Mouse (Mus musculus): ENCODE measurements around the gene Csk.

DNA sequence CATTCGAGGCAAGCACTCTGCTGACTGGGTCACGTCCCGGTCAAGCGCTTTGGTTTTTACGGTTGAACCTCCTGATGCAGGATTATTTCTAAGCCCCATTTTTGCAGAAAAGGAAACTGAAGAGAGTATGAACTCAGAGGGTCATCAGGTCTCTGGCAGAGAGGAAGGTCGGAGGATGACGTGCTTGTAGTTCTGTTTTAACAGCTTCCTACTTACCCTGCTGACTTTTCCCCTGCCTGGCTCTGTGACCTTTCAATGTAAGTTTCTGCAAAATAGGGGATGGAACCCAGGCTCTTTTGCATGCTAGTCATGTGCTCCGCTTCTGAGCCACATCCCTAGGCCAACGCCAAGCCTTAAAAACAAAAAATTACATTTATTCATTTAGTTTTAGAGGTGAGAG lies 1.1 kb downstream of the Csk start:
- TF ChIP-seq CTCF (IDR thresholded peaks at IDR 0.05; ENCODE audit: low read depth) (no peak), EP300 (IDR thresholded peaks at IDR 0.05; ENCODE audit: low read depth) (no peak)
